Comparison of ENCODE assay signal across 8 mouse cellular contexts in the genomic region with DNA sequence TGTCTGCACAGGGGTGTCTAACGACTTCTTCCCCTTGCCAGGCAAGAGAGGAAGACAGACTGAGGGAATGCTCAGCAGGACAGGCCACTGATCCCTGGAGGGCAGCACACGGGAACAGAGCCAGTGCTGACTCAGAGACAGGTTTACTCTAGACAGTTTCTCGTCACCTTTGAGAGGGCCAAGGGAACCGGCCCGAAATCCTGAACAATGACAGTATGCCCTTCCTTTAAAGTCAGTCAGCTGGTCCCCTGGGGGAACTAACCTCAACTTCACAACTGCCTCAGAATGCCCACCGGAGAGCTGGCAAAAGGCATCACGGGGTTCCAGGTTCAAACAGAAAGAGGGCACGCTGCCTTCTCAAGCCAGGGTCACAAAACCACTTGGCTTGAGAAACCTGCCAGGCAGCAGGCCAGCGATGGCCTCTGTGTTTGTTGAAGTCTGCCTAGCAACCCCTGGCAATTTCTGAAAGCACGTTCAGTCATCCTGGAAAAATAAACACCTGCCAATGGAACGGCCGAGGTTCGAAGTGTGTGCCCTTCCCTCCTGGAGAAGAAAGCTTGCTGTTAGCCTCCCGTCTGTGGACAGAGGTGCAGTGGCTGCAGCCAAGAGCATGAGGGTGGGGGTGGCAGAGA.
DNase-seq lines count a peak whose midpoint lies in the region; ATAC-seq and TF ChIP-seq lines count a peak whose summit lies in the region.

No protein-coding gene starts in this region.

- ATAC-seq in midbrain, embryonic 16.5 days: no peak
- ATAC-seq in midbrain, embryonic 15.5 days (replicated peaks): no peak
- ATAC-seq in hindbrain, embryonic 14.5 days (ENCODE audit: low FRiP score): no peak; the same call in 1 of the 2 replicates
- ATAC-seq in lung, embryonic 14.5 days (ENCODE audit: insufficient read depth): peak; percentile 59; the same call in 1 of the 2 replicates

- peaks cover 7% of the 10 kb centered on the region; the same call in 1 of the 2 replicates for H3K4me1 ChIP-seq in midbrain, embryonic 16.5 days (ENCODE audit: control insufficient read depth, insufficient read depth, low read length)
- peaks cover 5% of the 10 kb centered on the region; the same call in 1 of the 2 replicates for H3K4me1 ChIP-seq in midbrain, embryonic 15.5 days
- no peaks in the 10 kb centered on the region; the same call in 1 of the 2 replicates for H3K4me1 ChIP-seq in hindbrain, embryonic 14.5 days (replicated peaks; ENCODE audit: control insufficient read depth, insufficient read depth, low read length)
- H3K4me1 ChIP-seq in lung, embryonic 14.5 days (ENCODE audit: insufficient read depth): peaks cover 7% of the 10 kb centered on the region; the same call in 1 of the 2 replicates

- H3K9ac ChIP-seq in midbrain, embryonic 16.5 days (ENCODE audit: low read depth, low read length): no peak overlapping the region
- H3K9ac ChIP-seq in midbrain, embryonic 15.5 days: no peak overlapping the region
- no peak overlapping the region for H3K9ac ChIP-seq in hindbrain, embryonic 14.5 days
- no peak overlapping the region for H3K9ac ChIP-seq in lung, embryonic 14.5 days

- H3K27me3 ChIP-seq in midbrain, embryonic 16.5 days (ENCODE audit: control insufficient read depth, insufficient read depth, low read depth, low read length): no peaks in the 10 kb centered on the region
- no peaks in the 10 kb centered on the region for H3K27me3 ChIP-seq in midbrain, embryonic 15.5 days (replicated peaks)
- no peaks in the 10 kb centered on the region for H3K27me3 ChIP-seq in hindbrain, embryonic 14.5 days (ENCODE audit: control insufficient read depth, insufficient read depth, low read length)
- H3K27me3 ChIP-seq in lung, embryonic 14.5 days (ENCODE audit: insufficient read depth, low read length): no peaks in the 10 kb centered on the region

- DNase-seq in gastrocnemius, adult 18-20 months (ENCODE audit: low spot score): peak; percentile 77
- peak; percentile 44 for DNase-seq in hindbrain, embryonic 14.5 days (ENCODE audit: low spot score)
- peak; percentile 57 for DNase-seq in lung, embryonic 14.5 days
- DNase-seq in right cerebral cortex, postnatal 10 days (ENCODE audit: low spot score in 2 of 2): no peak
- DNase-seq in layer of hippocampus, postnatal 36 days: no peak
- no peak for DNase-seq in right cerebral cortex, postnatal 36 days (ENCODE audit: low spot score in 2 of 2)

- 51% methylated on average over 14 of the region's 14 CpGs for WGBS in midbrain, embryonic 16.5 days
- 52% methylated on average over 14 of the region's 14 CpGs for WGBS in midbrain, embryonic 15.5 days
- WGBS in hindbrain, embryonic 14.5 days: 46% methylated on average over 14 of the region's 14 CpGs
- 11% methylated on average over 14 of the region's 14 CpGs for WGBS in lung, embryonic 14.5 days

- H3K27ac ChIP-seq in midbrain, embryonic 16.5 days (ENCODE audit: low read length): no peak overlapping the region; the same call in 1 of the 2 replicates
- no peak overlapping the region for H3K27ac ChIP-seq in midbrain, embryonic 15.5 days
- H3K27ac ChIP-seq in hindbrain, embryonic 14.5 days: no peak overlapping the region
- H3K27ac ChIP-seq in lung, embryonic 14.5 days (ENCODE audit: low read depth): peak overlapping the region; percentile 60

- no peaks in the 10 kb centered on the region for H3K36me3 ChIP-seq in midbrain, embryonic 16.5 days (ENCODE audit: control insufficient read depth, insufficient read depth, low read length)
- no peaks in the 10 kb centered on the region for H3K36me3 ChIP-seq in midbrain, embryonic 15.5 days (replicated peaks)
- no peaks in the 10 kb centered on the region for H3K36me3 ChIP-seq in hindbrain, embryonic 14.5 days (replicated peaks; ENCODE audit: control insufficient read depth, insufficient read depth)
- H3K36me3 ChIP-seq in lung, embryonic 14.5 days (ENCODE audit: insufficient read depth): no peaks in the 10 kb centered on the region

- no peaks in the 10 kb centered on the region for H3K9me3 ChIP-seq in midbrain, embryonic 16.5 days (replicated peaks; ENCODE audit: control insufficient read depth, low read length, poor library complexity, severe bottlenecking)
- no peaks in the 10 kb centered on the region for H3K9me3 ChIP-seq in midbrain, embryonic 15.5 days
- no peaks in the 10 kb centered on the region for H3K9me3 ChIP-seq in hindbrain, embryonic 14.5 days (ENCODE audit: control insufficient read depth, low read length)
- no peaks in the 10 kb centered on the region for H3K9me3 ChIP-seq in lung, embryonic 14.5 days (ENCODE audit: low read depth, low read length)

- 0 out of 2 replicates have a peak overlapping the region, but pooled peaks have one; percentile 8 for H3K4me2 ChIP-seq in midbrain, embryonic 16.5 days (ENCODE audit: low read length)
- H3K4me2 ChIP-seq in midbrain, embryonic 15.5 days: no peak overlapping the region
- no peak overlapping the region for H3K4me2 ChIP-seq in hindbrain, embryonic 14.5 days (replicated peaks)
- peak overlapping the region; percentile 21 for H3K4me2 ChIP-seq in lung, embryonic 14.5 days

- no peak overlapping the region for H3K4me3 ChIP-seq in midbrain, embryonic 16.5 days (ENCODE audit: low read depth, low read length)
- H3K4me3 ChIP-seq in midbrain, embryonic 15.5 days: no peak overlapping the region
- H3K4me3 ChIP-seq in hindbrain, embryonic 14.5 days (replicated peaks; ENCODE audit: low read length): no peak overlapping the region
- H3K4me3 ChIP-seq in lung, embryonic 14.5 days (ENCODE audit: low read depth, low read length): no peak overlapping the region

- TF ChIP-seq CTCF in lung, embryonic 14.5 days (IDR thresholded peaks at IDR 0.05; ENCODE audit: low read depth): no peak

Comparison
In these comparisons a context has a peak if more than half of its experiments do, and no peak if none do; other contexts are left out.
1. H3K4me2 ChIP-seq: peak in midbrain, embryonic 16.5 days (single experiment) and lung, embryonic 14.5 days (single experiment); none in midbrain, embryonic 15.5 days (single experiment) and hindbrain, embryonic 14.5 days (single experiment).
2. DNase-seq: peak in gastrocnemius, adult 18-20 months (single experiment), hindbrain, embryonic 14.5 days (single experiment) and lung, embryonic 14.5 days (single experiment); none in right cerebral cortex, postnatal 10 days (0 of 2), layer of hippocampus, postnatal 36 days (0 of 2) and right cerebral cortex, postnatal 36 days (0 of 2).